Mouse (Mus musculus): Measurements from ENCODE around the gene Rab11fip4. TPM values are rescaled to one million over a fixed set of nuclear protein-coding genes. Genes with fewer than 3 reads are reported as not detected.

The Rab11fip4 gene
- total RNA-seq, 1 experiment from 2014 or later, result 29.0 TPM

DNA sequence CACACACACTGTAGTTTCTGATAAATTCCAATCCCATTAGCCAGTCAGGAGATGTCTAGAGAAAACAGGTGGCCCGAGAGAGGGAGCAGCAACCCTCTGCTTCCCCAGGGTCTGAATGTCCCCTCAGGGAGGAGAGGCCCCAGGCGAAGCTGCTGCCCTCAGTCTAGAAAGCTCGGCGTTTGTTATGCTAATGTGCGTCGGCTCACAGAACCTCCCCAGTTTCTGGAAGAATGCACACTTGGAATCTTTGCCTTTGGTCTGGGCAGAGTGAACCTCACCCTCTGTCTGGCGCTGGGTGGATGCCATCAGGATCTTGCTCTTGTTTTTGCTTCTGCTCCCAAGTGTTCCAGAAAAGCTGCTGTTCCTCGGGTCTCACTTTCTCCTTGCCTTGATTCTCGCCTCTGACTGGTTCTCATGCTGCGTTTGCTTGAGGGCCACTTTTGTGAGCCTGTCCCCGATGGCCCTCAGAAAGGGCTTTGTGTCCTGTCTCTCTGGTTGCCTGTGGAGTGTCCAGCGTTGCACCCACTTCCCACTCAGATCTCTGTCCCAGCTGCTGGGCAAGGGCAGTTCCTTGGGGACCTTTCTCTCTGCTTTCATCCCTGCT lies 55.6 kb downstream of the Rab11fip4 start:
- ATAC-seq (replicated peaks; ENCODE audit: insufficient number of reproducible peaks, low FRiP score, low TSS enrichment, poor library complexity, severe bottlenecking), result no peak

DNA sequence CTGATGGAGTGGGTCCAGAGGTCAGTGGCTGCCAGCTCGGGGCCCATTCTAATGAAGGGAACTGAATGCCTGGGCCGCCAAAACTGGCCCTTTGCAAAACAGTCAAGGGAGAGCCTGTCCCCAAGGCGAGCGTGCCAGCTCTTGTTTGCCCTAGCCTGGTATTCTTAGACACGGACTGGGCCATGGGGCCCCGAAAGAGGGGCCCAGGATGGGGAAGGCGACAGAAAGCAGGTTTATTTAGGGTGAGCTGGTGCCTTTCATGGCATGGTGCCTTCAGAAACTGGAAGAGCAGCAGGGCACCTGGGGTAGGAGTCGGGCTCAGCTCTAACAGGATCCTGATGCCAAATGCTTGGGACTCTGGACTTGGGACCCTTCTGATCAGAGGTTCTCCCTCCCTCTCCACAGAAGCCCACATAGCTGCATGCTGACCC lies 56.1 kb downstream of the Rab11fip4 start:
- no peak for ATAC-seq (replicated peaks; ENCODE audit: insufficient number of reproducible peaks, low FRiP score, low TSS enrichment, poor library complexity, severe bottlenecking)

DNA sequence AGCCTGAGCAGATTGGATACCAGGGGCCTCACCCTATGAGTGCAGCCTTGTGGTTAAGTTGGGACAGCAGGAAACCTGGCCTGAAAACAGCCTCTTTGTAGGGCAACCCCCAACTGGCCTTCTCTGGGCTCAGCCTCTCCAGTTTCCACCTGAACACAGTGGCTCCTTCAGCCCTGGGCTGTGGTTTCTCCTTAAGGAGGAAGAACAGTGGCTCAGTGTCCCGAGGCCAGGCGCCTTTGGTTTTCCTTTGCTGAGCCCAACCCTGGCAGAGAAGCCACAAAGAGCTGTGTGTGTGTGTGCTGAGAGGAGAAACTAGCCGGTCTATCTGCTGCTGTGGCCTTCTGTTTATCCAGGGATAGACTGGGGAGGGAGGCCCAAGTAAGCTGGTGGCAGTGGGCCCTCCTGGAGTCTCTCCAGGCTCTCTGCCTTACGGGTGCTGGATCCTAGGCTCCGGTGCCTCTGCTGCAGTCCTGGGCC lies 59.4 kb downstream of the Rab11fip4 start:
- no peak for ATAC-seq (replicated peaks; ENCODE audit: insufficient number of reproducible peaks, low FRiP score, low TSS enrichment, poor library complexity, severe bottlenecking)

GRCm38 (mm10) chr11:79652257-79652656 lies 61.2 kb downstream of the Rab11fip4 start:
- peak; percentile 66 for ATAC-seq (replicated peaks; ENCODE audit: insufficient number of reproducible peaks, low FRiP score, low TSS enrichment, poor library complexity, severe bottlenecking)

- ATAC-seq (replicated peaks; ENCODE audit: insufficient number of reproducible peaks, low FRiP score, low TSS enrichment, poor library complexity, severe bottlenecking), result peak; percentile 30; the same call in 1 of the 2 replicates
These were observed 62.0 kb downstream of the Rab11fip4 start for GRCm38 (mm10) chr11:79652921-79653575.

- no peak for ATAC-seq (replicated peaks; ENCODE audit: insufficient number of reproducible peaks, low FRiP score, low TSS enrichment, poor library complexity, severe bottlenecking)
These were observed 63.4 kb downstream of the Rab11fip4 start for GRCm38 (mm10) chr11:79654407-79654831.

- no peak for ATAC-seq (replicated peaks; ENCODE audit: insufficient number of reproducible peaks, low FRiP score, low TSS enrichment, poor library complexity, severe bottlenecking)
These were observed 64.6 kb downstream of the Rab11fip4 start for GRCm38 (mm10) chr11:79655592-79655991.

GRCm38 (mm10) chr11:79656491-79656890 lies 65.5 kb downstream of the Rab11fip4 start:
- ATAC-seq (replicated peaks; ENCODE audit: insufficient number of reproducible peaks, low FRiP score, low TSS enrichment, poor library complexity, severe bottlenecking), result no peak

- no peak for ATAC-seq (replicated peaks; ENCODE audit: insufficient number of reproducible peaks, low FRiP score, low TSS enrichment, poor library complexity, severe bottlenecking)
These were observed 66.0 kb downstream of the Rab11fip4 start for GRCm38 (mm10) chr11:79657053-79657452.

GRCm38 (mm10) chr11:79658205-79658825 lies 67.3 kb downstream of the Rab11fip4 start:
- peak; percentile 83 for ATAC-seq (replicated peaks; ENCODE audit: insufficient number of reproducible peaks, low FRiP score, low TSS enrichment, poor library complexity, severe bottlenecking)

- no peak for ATAC-seq (replicated peaks; ENCODE audit: insufficient number of reproducible peaks, low FRiP score, low TSS enrichment, poor library complexity, severe bottlenecking)
These were observed 69.6 kb downstream of the Rab11fip4 start for GRCm38 (mm10) chr11:79660361-79661205.

- no peak for ATAC-seq (replicated peaks; ENCODE audit: insufficient number of reproducible peaks, low FRiP score, low TSS enrichment, poor library complexity, severe bottlenecking)
These were observed 71.0 kb downstream of the Rab11fip4 start for GRCm38 (mm10) chr11:79661877-79662545.

GRCm38 (mm10) chr11:79663158-79663557 lies 72.1 kb downstream of the Rab11fip4 start:
- no peak for ATAC-seq (replicated peaks; ENCODE audit: insufficient number of reproducible peaks, low FRiP score, low TSS enrichment, poor library complexity, severe bottlenecking)

DNA sequence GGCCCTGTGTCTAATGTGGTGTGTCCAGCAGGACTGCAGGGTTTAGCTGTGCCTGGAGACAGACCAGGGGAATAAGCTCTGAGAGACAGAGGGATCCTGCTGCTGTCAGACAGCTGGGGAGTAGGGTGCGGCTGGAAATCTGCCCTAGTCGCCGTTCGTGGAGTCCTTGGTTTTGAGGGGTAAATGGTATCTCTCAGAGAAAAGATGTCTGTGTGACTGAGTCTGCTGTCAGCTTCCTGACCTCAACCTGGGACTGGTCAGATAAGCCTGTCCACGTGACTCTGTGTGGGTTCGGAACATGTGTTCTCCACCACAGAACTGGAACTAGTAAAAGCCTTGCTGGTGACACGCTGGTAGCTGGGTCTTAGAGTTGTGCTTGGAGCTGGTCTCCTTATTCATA lies 72.6 kb downstream of the Rab11fip4 start:
- ATAC-seq (replicated peaks; ENCODE audit: insufficient number of reproducible peaks, low FRiP score, low TSS enrichment, poor library complexity, severe bottlenecking), result peak; percentile 25; the same call in 1 of the 2 replicates

- no peak for ATAC-seq (replicated peaks; ENCODE audit: insufficient number of reproducible peaks, low FRiP score, low TSS enrichment, poor library complexity, severe bottlenecking)
These were observed 75.5 kb downstream of the Rab11fip4 start for GRCm38 (mm10) chr11:79666544-79666943.

DNA sequence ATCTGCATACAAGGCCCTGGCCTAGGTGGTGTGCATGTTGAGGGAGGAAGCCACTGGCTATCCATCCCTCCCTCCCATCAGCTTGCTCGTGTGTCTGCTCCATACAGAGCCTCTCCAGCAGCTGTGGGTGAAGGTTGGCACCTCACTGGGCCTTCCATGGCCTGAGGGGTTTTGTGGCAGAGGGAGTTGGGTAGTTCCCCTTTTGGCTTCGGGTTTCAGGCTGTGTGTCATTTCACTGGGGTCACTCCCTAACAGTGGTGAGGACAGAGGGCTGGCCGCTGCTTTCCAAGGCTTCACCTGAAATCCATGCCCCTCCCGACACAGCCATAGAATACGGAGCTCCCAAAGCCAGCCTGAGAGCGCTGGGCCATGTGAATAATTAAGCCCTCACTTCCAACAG lies 78.2 kb downstream of the Rab11fip4 start:
- peak; percentile 67 for ATAC-seq (replicated peaks; ENCODE audit: insufficient number of reproducible peaks, low FRiP score, low TSS enrichment, poor library complexity, severe bottlenecking)

DNA sequence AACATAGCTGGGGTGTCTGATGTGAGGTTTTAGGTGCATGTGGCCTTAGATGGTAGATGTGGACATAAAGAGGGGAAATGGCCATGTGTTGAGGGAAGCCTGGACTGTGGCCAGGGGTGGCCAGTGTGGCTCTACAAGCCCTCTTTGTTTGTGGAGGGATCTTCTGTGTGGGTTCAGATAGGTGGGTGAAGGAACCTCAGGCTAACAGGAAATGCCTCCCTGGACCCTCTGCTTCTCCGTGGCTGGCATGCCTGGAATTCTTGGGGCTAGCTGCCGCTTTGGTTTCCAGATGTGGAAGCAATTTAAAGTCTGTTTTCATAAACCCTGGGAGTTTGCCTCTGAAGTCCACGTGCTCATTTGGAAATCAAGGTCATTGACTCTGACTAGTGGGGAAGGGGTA lies 78.9 kb downstream of the Rab11fip4 start:
- ATAC-seq (replicated peaks; ENCODE audit: insufficient number of reproducible peaks, low FRiP score, low TSS enrichment, poor library complexity, severe bottlenecking), result no peak

DNA sequence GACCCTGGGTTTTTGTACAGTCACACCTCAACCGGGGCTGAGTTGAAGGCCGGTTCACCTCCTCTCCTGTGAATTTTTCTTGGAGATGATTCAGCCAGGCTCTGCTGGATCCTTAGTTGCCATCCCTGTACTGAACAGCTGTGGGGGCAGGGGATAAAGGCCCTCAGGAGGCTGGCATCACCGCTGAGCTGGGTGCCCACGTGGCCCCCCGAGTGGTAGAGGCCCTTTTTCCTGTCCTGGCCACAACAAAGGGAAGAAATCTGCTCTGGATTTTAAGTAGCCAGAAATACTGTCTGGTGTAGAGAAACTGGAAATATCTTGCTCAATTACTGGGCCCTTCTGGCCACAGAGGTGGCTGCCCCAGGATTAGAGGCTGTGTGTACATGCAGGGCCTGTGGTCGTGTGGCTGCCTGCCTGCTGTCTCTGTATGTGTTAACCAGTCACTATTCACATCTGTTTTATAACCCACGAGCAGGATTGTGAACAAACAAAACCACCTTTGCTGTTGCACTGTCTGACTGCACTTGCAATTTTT lies 79.5 kb downstream of the Rab11fip4 start:
- ATAC-seq (replicated peaks; ENCODE audit: insufficient number of reproducible peaks, low FRiP score, low TSS enrichment, poor library complexity, severe bottlenecking), result no peak

Measured in monocyte, adult 5-6 weeks (primary cell).